Mouse (Mus musculus): ENCODE measurements around the gene Atg4a-ps. TPM values are rescaled to one million over a fixed set of nuclear protein-coding genes. Genes with fewer than 3 reads are reported as not detected.

The Atg4a-ps gene
- polyA plus RNA-seq, 1 experiment from 2014 or later: 0.15 TPM

GRCm38 (mm10) chr3:103623893-103624470, 21.9 kb downstream of the Atg4a-ps start:
- Histone ChIP-seq H3K27ac (ENCODE audit: low read depth) (no peak overlapping the region), H3K4me1 (replicated peaks; ENCODE audit: control insufficient read depth, insufficient read depth, low read length) (no peaks in the 10 kb centered on the region), H3K9me3 (ENCODE audit: control insufficient read depth, low read length) (no peaks in the 10 kb centered on the region), H3K4me3 (ENCODE audit: low read depth, low read length) (no peak overlapping the region), H3K36me3 (ENCODE audit: control insufficient read depth, insufficient read depth, low read length) (no peaks in the 10 kb centered on the region), H3K27me3 (replicated peaks; ENCODE audit: control insufficient read depth, insufficient read depth, low read length) (no peaks in the 10 kb centered on the region), H3K9ac (ENCODE audit: low read length) (no peak overlapping the region), H3K4me2 (ENCODE audit: low read length) (no peak overlapping the region)
- 87% methylated on average over 10 of the region's 10 CpGs for WGBS
- ATAC-seq (replicated peaks; ENCODE audit: low FRiP score, low TSS enrichment, low read depth) (no peak), DNase-seq (ENCODE audit: low spot score) (no peak)

GRCm38 (mm10) chr3:103620101-103620500, 25.8 kb downstream of the Atg4a-ps start:
- Histone ChIP-seq H3K4me1 (replicated peaks; ENCODE audit: control insufficient read depth, insufficient read depth, low read length) (no peaks in the 10 kb centered on the region), H3K4me3 (ENCODE audit: low read depth, low read length) (no peak overlapping the region), H3K4me2 (ENCODE audit: low read length) (no peak overlapping the region), H3K9me3 (ENCODE audit: control insufficient read depth, low read length) (no peaks in the 10 kb centered on the region), H3K36me3 (ENCODE audit: control insufficient read depth, insufficient read depth, low read length) (no peaks in the 10 kb centered on the region), H3K9ac (ENCODE audit: low read length) (no peak overlapping the region), H3K27ac (ENCODE audit: low read depth) (no peak overlapping the region), H3K27me3 (replicated peaks; ENCODE audit: control insufficient read depth, insufficient read depth, low read length) (no peaks in the 10 kb centered on the region)
- DNase-seq (ENCODE audit: low spot score) (no peak), ATAC-seq (replicated peaks; ENCODE audit: low FRiP score, low TSS enrichment, low read depth) (no peak)
- 65% methylated on average over 11 of the region's 11 CpGs for WGBS

GRCm38 (mm10) chr3:103616981-103617380, 28.9 kb downstream of the Atg4a-ps start:
- no peak overlapping the region for H3K4me3 ChIP-seq (ENCODE audit: low read depth, low read length)
- no peak overlapping the region for H3K27ac ChIP-seq (ENCODE audit: low read depth)
- DNase-seq (ENCODE audit: low spot score): no peak
- H3K4me2 ChIP-seq (ENCODE audit: low read length): no peak overlapping the region
- H3K9me3 ChIP-seq (ENCODE audit: control insufficient read depth, low read length): no peaks in the 10 kb centered on the region
- no peak for ATAC-seq (replicated peaks; ENCODE audit: low FRiP score, low TSS enrichment, low read depth)
- H3K36me3 ChIP-seq (ENCODE audit: control insufficient read depth, insufficient read depth, low read length): no peaks in the 10 kb centered on the region
- no peak overlapping the region for H3K9ac ChIP-seq (ENCODE audit: low read length)
- 28% methylated on average over 6 of the region's 6 CpGs for WGBS
- no peaks in the 10 kb centered on the region for H3K4me1 ChIP-seq (replicated peaks; ENCODE audit: control insufficient read depth, insufficient read depth, low read length)
- H3K27me3 ChIP-seq (replicated peaks; ENCODE audit: control insufficient read depth, insufficient read depth, low read length): no peaks in the 10 kb centered on the region

- no peak for DNase-seq (ENCODE audit: low spot score)
- Histone ChIP-seq H3K4me3 (ENCODE audit: low read depth, low read length) (no peak overlapping the region), H3K4me1 (replicated peaks; ENCODE audit: control insufficient read depth, insufficient read depth, low read length) (no peaks in the 10 kb centered on the region), H3K27me3 (replicated peaks; ENCODE audit: control insufficient read depth, insufficient read depth, low read length) (no peaks in the 10 kb centered on the region), H3K36me3 (ENCODE audit: control insufficient read depth, insufficient read depth, low read length) (no peaks in the 10 kb centered on the region), H3K4me2 (ENCODE audit: low read length) (no peak overlapping the region), H3K9me3 (ENCODE audit: control insufficient read depth, low read length) (no peaks in the 10 kb centered on the region), H3K9ac (ENCODE audit: low read length) (no peak overlapping the region), H3K27ac (ENCODE audit: low read depth) (no peak overlapping the region)
- WGBS: 83% methylated on average over 4 of the region's 4 CpGs
- no peak for ATAC-seq (replicated peaks; ENCODE audit: low FRiP score, low TSS enrichment, low read depth)
Measured at GRCm38 (mm10) chr3:103615621-103616020, 30.2 kb downstream of the Atg4a-ps start.

GRCm38 (mm10) chr3:103612636-103613355, 33.1 kb downstream of the Atg4a-ps start:
- H3K27me3 ChIP-seq (replicated peaks; ENCODE audit: control insufficient read depth, insufficient read depth, low read length): no peaks in the 10 kb centered on the region
- WGBS: 68% methylated on average over 9 of the region's 9 CpGs
- DNase-seq (ENCODE audit: low spot score) (no peak), ATAC-seq (replicated peaks; ENCODE audit: low FRiP score, low TSS enrichment, low read depth) (no peak)
- H3K4me1 ChIP-seq (replicated peaks; ENCODE audit: control insufficient read depth, insufficient read depth, low read length): no peaks in the 10 kb centered on the region
- H3K9ac ChIP-seq (ENCODE audit: low read length): no peak overlapping the region
- no peak overlapping the region for H3K4me3 ChIP-seq (ENCODE audit: low read depth, low read length)
- no peaks in the 10 kb centered on the region for H3K36me3 ChIP-seq (ENCODE audit: control insufficient read depth, insufficient read depth, low read length)
- H3K4me2 ChIP-seq (ENCODE audit: low read length): no peak overlapping the region
- no peaks in the 10 kb centered on the region for H3K9me3 ChIP-seq (ENCODE audit: control insufficient read depth, low read length)
- no peak overlapping the region for H3K27ac ChIP-seq (ENCODE audit: low read depth)

- H3K4me3 ChIP-seq (ENCODE audit: low read depth, low read length): no peak overlapping the region
- no peak overlapping the region for H3K27ac ChIP-seq (ENCODE audit: low read depth)
- no peak overlapping the region for H3K4me2 ChIP-seq (ENCODE audit: low read length)
- no peaks in the 10 kb centered on the region for H3K36me3 ChIP-seq (ENCODE audit: control insufficient read depth, insufficient read depth, low read length)
- DNase-seq (ENCODE audit: low spot score) (no peak), ATAC-seq (replicated peaks; ENCODE audit: low FRiP score, low TSS enrichment, low read depth) (no peak)
- no peaks in the 10 kb centered on the region for H3K4me1 ChIP-seq (replicated peaks; ENCODE audit: control insufficient read depth, insufficient read depth, low read length)
- H3K9me3 ChIP-seq (ENCODE audit: control insufficient read depth, low read length): no peaks in the 10 kb centered on the region
- WGBS: 91% methylated on average over 5 of the region's 5 CpGs
- H3K27me3 ChIP-seq (replicated peaks; ENCODE audit: control insufficient read depth, insufficient read depth, low read length): no peaks in the 10 kb centered on the region
- H3K9ac ChIP-seq (ENCODE audit: low read length): no peak overlapping the region
Measured at GRCm38 (mm10) chr3:103610231-103610630, 35.6 kb downstream of the Atg4a-ps start.

GRCm38 (mm10) chr3:103606660-103607595, 38.9 kb downstream of the Atg4a-ps start:
- Histone ChIP-seq H3K4me3 (ENCODE audit: low read depth, low read length) (no peak overlapping the region), H3K9me3 (ENCODE audit: control insufficient read depth, low read length) (no peaks in the 10 kb centered on the region), H3K27me3 (replicated peaks; ENCODE audit: control insufficient read depth, insufficient read depth, low read length) (no peaks in the 10 kb centered on the region), H3K27ac (ENCODE audit: low read depth) (no peak overlapping the region), H3K36me3 (ENCODE audit: control insufficient read depth, insufficient read depth, low read length) (no peaks in the 10 kb centered on the region), H3K4me2 (ENCODE audit: low read length) (no peak overlapping the region), H3K9ac (ENCODE audit: low read length) (no peak overlapping the region), H3K4me1 (replicated peaks; ENCODE audit: control insufficient read depth, insufficient read depth, low read length) (no peaks in the 10 kb centered on the region)
- WGBS: 85% methylated on average over 13 of the region's 13 CpGs
- no peak for ATAC-seq (replicated peaks; ENCODE audit: low FRiP score, low TSS enrichment, low read depth)
- no peak for DNase-seq (ENCODE audit: low spot score)

- no peaks in the 10 kb centered on the region for H3K36me3 ChIP-seq (ENCODE audit: control insufficient read depth, insufficient read depth, low read length)
- 80% methylated on average over 6 of the region's 6 CpGs for WGBS
Measured at GRCm38 (mm10) chr3:103606045-103606597, 39.7 kb downstream of the Atg4a-ps start.

More at GRCm38 (mm10) chr3:103606045-103606597, 39.7 kb downstream of the Atg4a-ps start:
- ATAC-seq (replicated peaks; ENCODE audit: low FRiP score, low TSS enrichment, low read depth): no peak
- H3K27ac ChIP-seq (ENCODE audit: low read depth): no peak overlapping the region
- H3K4me1 ChIP-seq (replicated peaks; ENCODE audit: control insufficient read depth, insufficient read depth, low read length): no peaks in the 10 kb centered on the region
- DNase-seq (ENCODE audit: low spot score): no peak
- H3K9ac ChIP-seq (ENCODE audit: low read length): no peak overlapping the region
- H3K4me2 ChIP-seq (ENCODE audit: low read length): no peak overlapping the region
- no peaks in the 10 kb centered on the region for H3K27me3 ChIP-seq (replicated peaks; ENCODE audit: control insufficient read depth, insufficient read depth, low read length)
- H3K4me3 ChIP-seq (ENCODE audit: low read depth, low read length): no peak overlapping the region
- H3K9me3 ChIP-seq (ENCODE audit: control insufficient read depth, low read length): no peaks in the 10 kb centered on the region

Measured in intestine, embryonic 14.5 days (tissue).